Mouse (Mus musculus) forebrain, embryonic 13.5 days (tissue): Measurements from ENCODE around the gene Igf1. TPM values are rescaled to one million over a fixed set of nuclear protein-coding genes. Genes with fewer than 3 reads are reported as not detected.

Source experiments
- ATAC-seq: fragments of 200-750 bp; cut with Nextera tagmentation; 2 replicates; pipeline ENCODE4 v1.8.0; 2017
- H3K27ac ChIP-seq: fragments of 300-500 bp; sonication (generic); 2 replicates; pipeline ENCODE4 v1.5.1; 2015; ENCODE audit warnings: inconsistent platforms, mild to moderate bottlenecking, moderate library complexity
- H3K27me3 ChIP-seq: fragments of 300-500 bp; sonication (generic); 2 replicates; pipeline ENCODE4 v1.6.1; 2015; ENCODE audit warnings: mild to moderate bottlenecking, inconsistent platforms
- H3K36me3 ChIP-seq: fragments of 300-500 bp; sonication (generic); 2 replicates; pipeline ENCODE4 v1.6.1; 2015; ENCODE audit warnings: mild to moderate bottlenecking, inconsistent platforms; ENCODE audit not compliant: poor library complexity, severe bottlenecking
- H3K4me1 ChIP-seq: fragments of 300-500 bp; sonication (generic); 2 replicates; pipeline ENCODE4 v1.6.1; 2015; ENCODE audit warnings: inconsistent platforms
- H3K4me2 ChIP-seq: fragments of 300-500 bp; sonication (generic); 2 replicates; pipeline ENCODE4 v1.6.1; 2015; ENCODE audit warnings: inconsistent platforms, mild to moderate bottlenecking, moderate library complexity
- H3K4me3 ChIP-seq: fragments of 300-500 bp; sonication (generic); 2 replicates; pipeline ENCODE4 v1.5.1; 2015; ENCODE audit warnings: mild to moderate bottlenecking, inconsistent platforms
- H3K9ac ChIP-seq: fragments of 300-500 bp; sonication (generic); 2 replicates; pipeline ENCODE4 v1.6.1; 2015; ENCODE audit warnings: mild to moderate bottlenecking, inconsistent platforms
- H3K9me3 ChIP-seq: fragments of 300-500 bp; sonication (generic); replicated peaks from 2 replicates; pipeline ENCODE4 v1.6.1; 2016; ENCODE audit warnings: inconsistent platforms
- WGBS: fragments of 180-500 bp; shearing (Covaris S2); methylation state at CpG from one replicate; pipeline ENCODE4 v1.1.7; 2015; 5-methylcytosine and 5-hydroxymethylcytosine counted together
- polyA plus RNA-seq: library from polyadenylated mRNA; unstranded; fragments of >200 nt; fragmentation: Nextera tagmentation; extraction: Ambion mirVana; gene quantifications from 2 replicates; pipeline ENCODE4 v1.2.1, GENCODE M21; 2015

Gene Igf1
- 1.7 and 2.3 TPM in 2 replicates for polyA plus RNA-seq

DNA sequence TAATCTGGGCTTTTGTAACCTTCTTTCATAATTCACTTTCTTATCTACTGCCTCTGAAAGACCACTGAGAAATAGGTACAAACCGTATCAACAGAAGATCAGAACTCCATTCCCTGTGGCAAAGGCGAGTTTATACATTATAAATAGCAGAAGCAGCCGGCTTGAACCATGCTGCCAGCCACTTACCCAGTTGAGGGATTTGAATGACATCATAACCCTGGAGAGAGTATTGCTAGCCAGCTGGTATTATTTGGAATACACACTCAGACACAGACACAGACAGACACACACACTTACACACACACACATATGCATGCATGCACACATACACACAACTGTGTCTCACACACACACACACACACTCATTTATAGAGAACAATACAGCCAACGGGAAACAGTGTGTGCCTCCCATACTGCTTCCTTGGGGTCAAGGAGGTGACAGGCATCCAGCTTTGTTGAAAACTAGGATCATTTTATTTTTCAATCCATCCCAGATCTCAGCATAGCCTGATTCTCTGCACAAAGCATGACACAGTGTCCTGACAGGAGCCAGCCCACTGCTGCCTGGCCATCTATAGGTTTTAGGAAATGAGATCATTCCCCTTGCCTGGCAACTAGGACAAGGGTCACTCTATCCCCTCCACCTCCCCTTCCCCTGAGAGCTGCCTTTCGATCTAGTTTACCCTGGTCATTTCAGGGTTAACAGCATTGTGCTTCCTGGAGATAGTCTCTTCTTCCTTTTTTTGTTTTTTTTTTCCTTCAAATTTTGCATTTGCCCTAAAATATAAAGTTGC lies at the start of gene Igf1:
TSS of gene Igf1 (plus strand) at position 253 of the 794 bp plus-strand sequence.
- ATAC-seq = 0 out of 2 replicates have a peak, but pooled peaks have one; percentile 9
- no peak within 1 kb of the TSS for H3K27ac ChIP-seq
- H3K4me2 ChIP-seq = peak within 1 kb of the TSS; percentile 77
- peaks cover 26% of the 10 kb centered on the region for H3K4me1 ChIP-seq
- H3K36me3 ChIP-seq = no peaks in the 10 kb centered on the region
- 47% methylated on average over 5 of the region's 5 CpGs for WGBS
- no peak within 1 kb of the TSS for H3K9ac ChIP-seq
- no peaks in the 10 kb centered on the region for H3K9me3 ChIP-seq
- peaks cover 28% of the 10 kb centered on the region; the same call in 1 of the 2 replicates for H3K27me3 ChIP-seq
- no peak within 1 kb of the TSS for H3K4me3 ChIP-seq

GRCm38 (mm10) chr10:87812157-87813072 lies 45.6 kb upstream of the Igf1 start:
- WGBS = 18% methylated on average over 8 of the region's 8 CpGs
- no peaks in the 10 kb centered on the region for H3K36me3 ChIP-seq
- H3K27ac ChIP-seq = peak overlapping the region; percentile 44; the same call in 1 of the 2 replicates
- H3K27me3 ChIP-seq = no peaks in the 10 kb centered on the region
- H3K4me2 ChIP-seq = peak overlapping the region; percentile 26
- 0 out of 2 replicates have a peak overlapping the region, but pooled peaks have one; percentile 18 for H3K9ac ChIP-seq
- no peaks in the 10 kb centered on the region for H3K9me3 ChIP-seq
- H3K4me1 ChIP-seq = peaks cover 16% of the 10 kb centered on the region
- peak; percentile 86 for ATAC-seq
- no peak overlapping the region for H3K4me3 ChIP-seq

DNA sequence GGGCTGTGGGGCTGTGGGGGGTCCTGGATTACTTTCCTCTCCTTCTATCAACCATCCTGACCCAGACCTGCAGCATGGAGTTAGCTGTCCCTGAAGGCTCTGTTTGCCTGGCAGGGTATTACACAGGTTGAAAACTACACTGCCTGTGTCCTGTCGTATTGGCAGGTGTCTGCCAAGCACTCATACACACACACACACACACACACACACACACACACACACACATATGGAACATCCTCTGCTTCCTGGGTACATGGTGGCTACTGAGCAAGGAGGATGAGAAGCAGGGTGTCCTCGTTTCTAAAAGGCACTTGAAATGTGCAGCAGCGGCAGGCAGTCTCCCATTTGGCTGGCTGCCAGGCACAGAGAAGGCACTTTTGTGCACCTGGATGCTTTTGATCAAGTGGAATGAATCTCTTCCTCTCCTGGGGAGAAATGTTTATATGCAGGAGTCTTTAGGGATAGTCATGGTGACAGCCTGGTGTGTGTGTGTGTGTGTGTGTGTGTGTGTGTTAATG lies 44.9 kb upstream of the Igf1 start:
- H3K9me3 ChIP-seq = no peaks in the 10 kb centered on the region
- H3K4me3 ChIP-seq = no peak overlapping the region
- WGBS = 8% methylated on average over 3 of the region's 3 CpGs
- H3K27ac ChIP-seq = peak overlapping the region; percentile 44; the same call in 1 of the 2 replicates
- H3K36me3 ChIP-seq = no peaks in the 10 kb centered on the region
- peak overlapping the region; percentile 26; the same call in 1 of the 2 replicates for H3K4me2 ChIP-seq
- H3K4me1 ChIP-seq = peaks cover 16% of the 10 kb centered on the region
- H3K27me3 ChIP-seq = no peaks in the 10 kb centered on the region
- peak; percentile 66 for ATAC-seq
- H3K9ac ChIP-seq = 0 out of 2 replicates have a peak overlapping the region, but pooled peaks have one; percentile 18

DNA sequence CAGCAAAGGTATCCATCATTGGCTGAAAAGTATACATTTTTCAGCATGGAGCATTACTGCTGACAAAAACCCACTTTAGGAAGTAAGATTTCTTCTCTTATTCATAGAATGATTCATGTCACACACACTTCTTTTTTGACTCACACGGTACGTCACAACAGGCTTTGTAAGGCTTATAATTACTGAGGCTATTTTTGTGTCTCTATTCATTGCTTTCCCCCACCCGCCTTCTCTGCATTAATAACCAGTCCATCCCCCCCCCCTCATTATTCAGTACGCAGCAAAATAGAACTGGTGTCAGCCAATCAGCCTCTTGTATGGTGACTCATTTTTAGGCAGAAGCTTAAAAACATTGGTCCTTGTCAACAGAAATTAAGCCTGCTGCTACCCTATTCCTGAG lies 41.2 kb upstream of the Igf1 start:
- peak; percentile 46 for ATAC-seq
- no peak overlapping the region for H3K27ac ChIP-seq
- H3K4me1 ChIP-seq = peaks cover 19% of the 10 kb centered on the region
- no peaks in the 10 kb centered on the region for H3K36me3 ChIP-seq
- 17% methylated on average over 4 of the region's 4 CpGs for whole genome bisulfite sequencing
- H3K4me2 ChIP-seq = no peak overlapping the region
- no peaks in the 10 kb centered on the region for H3K9me3 ChIP-seq
- no peaks in the 10 kb centered on the region for H3K27me3 ChIP-seq
- H3K4me3 ChIP-seq = no peak overlapping the region
- no peak overlapping the region for H3K9ac ChIP-seq

- WGBS = 91% methylated on average over 7 of the region's 7 CpGs
- H3K36me3 ChIP-seq = no peaks in the 10 kb centered on the region
- no peak overlapping the region for H3K27ac ChIP-seq
- no peaks in the 10 kb centered on the region for H3K27me3 ChIP-seq
- peaks cover 14% of the 10 kb centered on the region for H3K4me1 ChIP-seq
- H3K4me3 ChIP-seq = no peak overlapping the region
- no peak overlapping the region for H3K9ac ChIP-seq
- H3K9me3 ChIP-seq = no peaks in the 10 kb centered on the region
- no peak for ATAC-seq
- H3K4me2 ChIP-seq = no peak overlapping the region
Measured at GRCm38 (mm10) chr10:87817786-87818185, 40.3 kb upstream of the Igf1 start.

- Histone ChIP-seq H3K4me2 (no peak overlapping the region), H3K9me3 (no peaks in the 10 kb centered on the region), H3K36me3 (no peaks in the 10 kb centered on the region), H3K27me3 (no peaks in the 10 kb centered on the region), H3K4me3 (no peak overlapping the region), H3K9ac (no peak overlapping the region), H3K4me1 (peaks cover 3% of the 10 kb centered on the region; the same call in 1 of the 2 replicates), H3K27ac (no peak overlapping the region)
- WGBS = 81% methylated on average over 10 of the region's 10 CpGs
- no peak for ATAC-seq
Measured at GRCm38 (mm10) chr10:87821906-87822305, 36.2 kb upstream of the Igf1 start.

GRCm38 (mm10) chr10:87830012-87830411 lies 28.1 kb upstream of the Igf1 start:
- no peak overlapping the region for H3K27ac ChIP-seq
- no peak for ATAC-seq
- 96% methylated on average over 2 of the region's 2 CpGs for WGBS

DNA sequence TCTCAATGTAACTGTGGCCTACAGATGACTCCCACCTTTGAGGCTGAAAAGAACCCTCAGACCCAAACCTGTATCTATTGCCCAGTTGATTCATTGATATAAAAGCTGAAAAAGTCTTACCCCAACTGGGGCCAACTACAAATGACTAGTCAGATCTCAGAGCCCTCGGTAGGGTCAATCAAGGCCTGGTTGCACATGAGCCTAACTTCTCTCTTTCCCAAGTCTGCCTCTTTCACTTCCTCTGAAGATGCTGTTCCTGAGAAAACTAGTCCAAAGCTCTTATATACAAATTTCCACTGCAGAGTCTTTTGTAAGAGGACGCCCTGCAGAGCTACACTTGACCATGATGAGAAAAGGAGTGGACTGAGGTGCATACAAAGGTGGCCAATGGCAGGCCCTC lies 27.4 kb upstream of the Igf1 start:
- Histone ChIP-seq H3K9me3 (no peaks in the 10 kb centered on the region), H3K27ac (no peak overlapping the region), H3K36me3 (no peaks in the 10 kb centered on the region), H3K4me1 (no peaks in the 10 kb centered on the region), H3K4me2 (no peak overlapping the region), H3K9ac (no peak overlapping the region), H3K4me3 (no peak overlapping the region), H3K27me3 (no peaks in the 10 kb centered on the region)
- 82% methylated on average over 2 of the region's 2 CpGs for WGBS
- no peak for ATAC-seq

More at GRCm38 (mm10) chr10:87830012-87830411, 28.1 kb upstream of the Igf1 start:
- Histone ChIP-seq H3K4me2 (no peak overlapping the region), H3K4me1 (no peaks in the 10 kb centered on the region), H3K4me3 (no peak overlapping the region), H3K36me3 (no peaks in the 10 kb centered on the region), H3K9ac (no peak overlapping the region), H3K27me3 (no peaks in the 10 kb centered on the region), H3K9me3 (no peaks in the 10 kb centered on the region)

DNA sequence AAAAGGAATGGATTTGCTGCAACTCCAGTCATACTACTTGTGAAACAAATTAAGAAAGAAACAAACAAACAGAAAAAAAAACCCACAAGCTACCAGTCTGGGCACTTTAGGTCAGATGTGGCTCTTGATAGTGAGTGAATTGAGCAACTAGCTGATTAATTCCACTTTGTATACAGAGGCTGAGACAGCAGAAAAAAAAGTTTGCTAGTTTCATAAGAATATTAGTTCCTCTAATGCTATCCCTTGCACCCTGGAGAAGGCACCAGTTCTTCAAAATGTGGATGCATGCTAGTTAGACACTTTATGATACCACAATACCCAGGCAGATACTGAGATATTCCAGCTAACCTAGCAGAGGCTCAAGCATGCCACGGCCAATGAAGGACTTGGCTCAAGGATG lies 26.0 kb upstream of the Igf1 start:
- Histone ChIP-seq H3K27ac (no peak overlapping the region), H3K27me3 (no peaks in the 10 kb centered on the region), H3K9ac (no peak overlapping the region), H3K4me2 (no peak overlapping the region), H3K9me3 (no peaks in the 10 kb centered on the region), H3K4me3 (no peak overlapping the region), H3K4me1 (no peaks in the 10 kb centered on the region), H3K36me3 (no peaks in the 10 kb centered on the region)
- ATAC-seq = no peak
- 92% methylated on average over 1 of the region's 1 CpGs for WGBS

GRCm38 (mm10) chr10:87839454-87839853 lies 18.6 kb upstream of the Igf1 start:
- Histone ChIP-seq H3K4me1 (no peaks in the 10 kb centered on the region), H3K9ac (no peak overlapping the region), H3K27ac (no peak overlapping the region), H3K36me3 (no peaks in the 10 kb centered on the region), H3K4me2 (no peak overlapping the region), H3K9me3 (no peaks in the 10 kb centered on the region), H3K27me3 (no peaks in the 10 kb centered on the region), H3K4me3 (no peak overlapping the region)
- ATAC-seq = no peak
- WGBS = 94% methylated on average over 1 of the region's 1 CpGs

DNA sequence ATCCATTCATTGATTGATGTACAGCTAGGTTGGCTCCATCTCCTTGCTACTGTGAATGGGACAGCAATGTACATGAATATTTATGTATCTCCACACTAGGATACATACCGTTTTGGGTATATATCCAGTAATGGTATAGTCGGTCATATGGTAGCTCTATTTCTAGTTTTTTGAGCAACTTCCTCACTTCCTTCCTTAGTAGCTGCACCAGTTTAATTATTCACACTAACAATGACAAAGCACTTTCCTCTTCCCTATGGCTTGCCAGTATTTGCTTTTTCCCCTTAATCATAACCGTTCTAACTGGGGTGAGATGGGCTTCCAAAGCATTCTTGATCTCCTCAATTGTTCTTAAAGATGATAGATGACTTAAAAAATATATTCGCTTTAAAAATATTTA lies 15.6 kb upstream of the Igf1 start:
- H3K4me1 ChIP-seq = no peaks in the 10 kb centered on the region
- no peak overlapping the region for H3K9ac ChIP-seq
- no peaks in the 10 kb centered on the region for H3K36me3 ChIP-seq
- WGBS = 90% methylated on average over 4 of the region's 4 CpGs
- H3K9me3 ChIP-seq = no peaks in the 10 kb centered on the region
- H3K27ac ChIP-seq = no peak overlapping the region
- ATAC-seq = no peak
- no peak overlapping the region for H3K4me2 ChIP-seq
- H3K27me3 ChIP-seq = no peaks in the 10 kb centered on the region
- H3K4me3 ChIP-seq = no peak overlapping the region
